Mouse (Mus musculus) liver, embryonic 14.5 days (tissue): ENCODE results near the gene Slc35b3.

Experiments
- CTCF ChIP-seq: IDR thresholded peaks from 2 replicates; pipeline ENCODE4 v1.5.1; 2016; ENCODE audit warnings: antibody characterized with exemption, low read depth, control low read depth
- EP300 ChIP-seq: IDR thresholded peaks from 2 replicates; pipeline ENCODE4 v1.6.1; 2016; ENCODE audit warnings: antibody characterized with exemption, low read depth

DNA sequence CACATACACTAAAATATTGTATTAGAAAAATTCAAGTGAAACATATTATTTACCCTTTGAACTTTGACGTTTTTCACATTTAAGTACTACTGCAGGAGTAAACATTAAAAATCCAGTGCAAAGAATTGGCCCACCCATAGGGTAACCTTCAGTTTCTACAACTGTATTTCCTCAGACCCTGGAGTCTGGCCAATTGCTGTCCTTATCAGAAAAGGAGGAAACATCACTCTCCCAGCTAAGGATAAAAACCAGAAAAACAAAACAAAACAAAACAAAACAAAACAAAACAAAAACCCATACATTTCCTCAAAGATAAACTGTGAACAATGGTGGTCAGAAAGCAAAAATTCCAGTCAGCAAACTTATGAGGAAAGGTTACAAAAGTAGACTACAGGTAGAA is 14.9 kb downstream of the Slc35b3 start:
- no peak for TF ChIP-seq CTCF
- no peak for TF ChIP-seq EP300
